Mouse (Mus musculus) megakaryocyte, adult 5-6 weeks (primary cell): ENCODE results near the gene Gria1. TPM values are rescaled to one million over a fixed set of nuclear protein-coding genes. Genes with fewer than 3 reads are reported as not detected.

ENCODE experiments used
- ATAC-seq: 2 replicates; pipeline ENCODE4 v1.8.0; 2016; ENCODE audit warnings: mild to moderate bottlenecking, inconsistent platforms; ENCODE audit not compliant: poor library complexity, severe bottlenecking
- total RNA-seq, 2 experiments: library from RNA; stranded (forward) in 1 of 2; stranded (reverse) in 1 of 2; fragments of 153-499, 151-499 nt in 1 of 2; fragments of 221-1000, 200-1000 nt in 1 of 2; gene quantifications; 2 replicates each; pipeline versions ENCODE4 v1.2.3 to v1.2.4; 2015 to 2017

The Gria1 gene
- total RNA-seq, 2 experiments from 2014 or later, result not detected

- ATAC-seq, result no peak
Observed at GRCm38 (mm10) chr11:57274687-57275086, 263.5 kb downstream of the Gria1 start.

GRCm38 (mm10) chr11:57278056-57278455 lies 266.9 kb downstream of the Gria1 start:
- ATAC-seq, result no peak

GRCm38 (mm10) chr11:57286119-57286518 lies 274.9 kb downstream of the Gria1 start:
- ATAC-seq, result no peak

GRCm38 (mm10) chr11:57297376-57297775 lies 286.2 kb downstream of the Gria1 start:
- ATAC-seq, result no peak

- ATAC-seq, result no peak
Observed at GRCm38 (mm10) chr11:57298263-57298662, 287.1 kb downstream of the Gria1 start.

GRCm38 (mm10) chr11:57298665-57299064 lies 287.5 kb downstream of the Gria1 start:
- ATAC-seq, result no peak

GRCm38 (mm10) chr11:57303602-57304001 lies 292.4 kb downstream of the Gria1 start:
- ATAC-seq, result no peak

GRCm38 (mm10) chr11:57306116-57306515 lies 294.9 kb downstream of the Gria1 start:
- ATAC-seq, result no peak

GRCm38 (mm10) chr11:57306892-57307291 lies 295.7 kb downstream of the Gria1 start:
- no peak for ATAC-seq

- no peak for ATAC-seq
Observed at GRCm38 (mm10) chr11:57317063-57317462, 305.9 kb downstream of the Gria1 start.

GRCm38 (mm10) chr11:57317478-57317877 lies 306.3 kb downstream of the Gria1 start:
- no peak for ATAC-seq

- no peak for ATAC-seq
Observed at GRCm38 (mm10) chr11:57319374-57319773, 308.2 kb downstream of the Gria1 start.

GRCm38 (mm10) chr11:57324099-57324498 lies 312.9 kb downstream of the Gria1 start:
- no peak for ATAC-seq
